Mouse (Mus musculus) kidney, postnatal 0 days (tissue): ENCODE results near the gene Mki67. TPM values are rescaled to one million over a fixed set of nuclear protein-coding genes. Genes with fewer than 3 reads are reported as not detected.

Source experiments
- ATAC-seq: fragments of 200-750 bp; cut with Nextera tagmentation; replicated peaks from 2 replicates; pipeline ENCODE4 v1.8.0; 2017; ENCODE audit warnings: low read depth, moderate number of reproducible peaks, moderate TSS enrichment, moderate library complexity; ENCODE audit not compliant: low FRiP score
- DNase-seq: peaks from one replicate; pipeline ENCODE4 v3.0.0-alpha.2; 2016; ENCODE audit warnings: low spot score
- H3K27ac ChIP-seq: fragments of 300-500 bp; sonication (generic); 2 replicates; pipeline ENCODE4 v1.5.1; 2014; ENCODE audit warnings: mild to moderate bottlenecking
- H3K27me3 ChIP-seq: fragments of 300-500 bp; sonication (generic); 2 replicates; pipeline ENCODE4 v1.6.1; 2014; ENCODE audit warnings: low read length, mixed read lengths; ENCODE audit not compliant: insufficient read depth
- H3K36me3 ChIP-seq: fragments of 300-500 bp; sonication (generic); 2 replicates; pipeline ENCODE4 v1.6.1; 2014; ENCODE audit warnings: low read length, mixed read lengths; ENCODE audit not compliant: insufficient read depth
- H3K4me1 ChIP-seq: fragments of 300-500 bp; sonication (generic); replicated peaks from 2 replicates; pipeline ENCODE4 v1.6.1; 2014; ENCODE audit warnings: antibody characterized with exemption, low read length, mixed read lengths; ENCODE audit not compliant: insufficient read depth
- H3K4me2 ChIP-seq: fragments of 300-500 bp; sonication (generic); 2 replicates; pipeline ENCODE4 v1.6.1; 2014; ENCODE audit warnings: mild to moderate bottlenecking, low read length, moderate library complexity, mixed read lengths
- H3K4me3 ChIP-seq: fragments of 300-500 bp; sonication (generic); replicated peaks from 2 replicates; pipeline ENCODE4 v1.5.1; 2014; ENCODE audit warnings: low read depth, low read length
- H3K9ac ChIP-seq: fragments of 300-500 bp; sonication (generic); 2 replicates; pipeline ENCODE4 v1.6.1; 2014; ENCODE audit warnings: low read depth, low read length
- H3K9me3 ChIP-seq: fragments of 300-500 bp; sonication (generic); replicated peaks from 2 replicates; pipeline ENCODE4 v1.6.1; 2016; ENCODE audit warnings: low read length, inconsistent platforms, mixed read lengths
- CTCF ChIP-seq: IDR thresholded peaks from 2 replicates; pipeline ENCODE4 v1.5.1; 2016; ENCODE audit warnings: antibody characterized with exemption, low read depth, mild to moderate bottlenecking, moderate library complexity
- WGBS: fragments of 180-500 bp; shearing (Covaris S2); extraction: QIAGEN DNeasy Blood & Tissue Kit; methylation state at CpG from one replicate; pipeline ENCODE4 v1.1.7; 2014; 5-methylcytosine and 5-hydroxymethylcytosine counted together
- polyA plus RNA-seq: library from polyadenylated mRNA; unstranded; fragments of >200 nt; fragmentation: Nextera tagmentation; extraction: Ambion mirVana; gene quantifications from 2 replicates; pipeline ENCODE4 v1.2.1, GENCODE M21; 2015

Gene Mki67
- polyA plus RNA-seq, 1 experiment from 2014 or later = 15.4 TPM

- H3K36me3 ChIP-seq = no peaks in the 10 kb centered on the region
- H3K4me1 ChIP-seq = no peaks in the 10 kb centered on the region
- H3K4me3 ChIP-seq = no peak overlapping the region
- no peak overlapping the region for H3K27ac ChIP-seq
- no peak overlapping the region for H3K4me2 ChIP-seq
- H3K9me3 ChIP-seq = no peaks in the 10 kb centered on the region
- TF ChIP-seq CTCF = peak; percentile 74
- no peaks in the 10 kb centered on the region for H3K27me3 ChIP-seq
- DNase-seq (peak; percentile 67), ATAC-seq (no peak)
- WGBS = 59% methylated on average over 14 of the region's 14 CpGs
- no peak overlapping the region for H3K9ac ChIP-seq
These were observed 74.3 kb downstream of the Mki67 start for GRCm38 (mm10) chr7:135641698-135642507.

Other genes with a start within 250 kb of the Mki67 start
- gene Clrn3, start 187.7 kb downstream of the Mki67 start, polyA plus RNA-seq = 24.6 and 26.1 TPM in 2 replicates
- gene Ptpre, start 178.9 kb downstream of the Mki67 start, polyA plus RNA-seq = 1.0 and 1.3 TPM in 2 replicates